Mouse (Mus musculus): Measurements from ENCODE around the gene Med13. TPM values are rescaled to one million over a fixed set of nuclear protein-coding genes. Genes with fewer than 3 reads are reported as not detected.

Med13 gene
- polyA plus RNA-seq (2014; fragmentation: Nextera tagmentation; extraction: Ambion mirVana): 14.3 and 14.9 TPM in 2 replicates

DNA sequence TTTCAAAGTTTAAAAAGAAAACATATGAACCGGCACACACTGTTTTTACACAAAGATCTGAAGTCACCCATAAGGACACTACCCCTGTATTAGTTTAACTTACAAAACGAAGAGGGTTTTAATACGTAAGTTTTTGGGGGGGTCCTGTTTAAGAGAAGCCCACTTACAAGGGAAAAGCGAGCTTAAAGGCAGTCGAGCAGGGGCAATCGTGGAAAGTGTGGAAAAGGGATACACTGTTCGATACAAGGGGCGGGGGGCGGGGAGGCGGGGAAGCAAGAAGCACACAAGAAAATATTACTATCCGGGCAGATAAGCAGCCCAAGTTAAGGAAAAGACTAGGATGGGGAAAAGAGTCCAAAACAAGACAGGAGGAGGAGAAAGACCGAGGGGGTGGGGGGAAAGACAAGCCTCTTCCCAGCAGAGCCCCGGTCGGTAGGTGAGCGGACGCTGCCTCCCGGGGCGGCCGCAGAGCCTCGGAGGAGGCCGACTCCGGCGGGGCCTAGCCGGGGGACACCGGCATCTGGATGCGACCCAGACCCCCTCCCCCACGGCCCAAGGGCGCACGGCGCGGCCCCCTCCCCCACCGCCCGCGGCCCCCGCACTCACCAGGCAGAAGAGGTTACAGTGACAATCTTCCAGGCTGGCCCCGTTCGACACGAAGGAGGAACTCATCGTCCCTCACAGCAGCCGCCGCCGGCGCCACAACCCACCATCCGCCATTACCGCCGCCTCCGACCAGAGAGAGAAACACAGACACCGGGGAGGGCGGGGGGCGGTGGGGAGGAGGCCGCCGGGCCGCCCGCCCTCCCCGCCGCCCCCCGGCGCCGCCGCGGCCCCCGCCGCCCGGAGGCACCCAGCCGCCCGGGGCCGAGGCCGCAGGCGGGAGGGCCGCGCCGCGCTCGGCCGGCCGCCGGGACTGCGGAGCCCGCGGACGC, at the start of gene Med13:
Gene Med13 (minus strand): TSS at position 749 of the 935 bp plus-strand sequence.
- Histone ChIP-seq H3K9me3 (ENCODE audit: control insufficient read depth, low read length) (no peaks in the 10 kb centered on the region), H3K36me3 (ENCODE audit: control insufficient read depth, insufficient read depth, low read length) (peaks cover 20% of the 10 kb centered on the region; the same call in 1 of the 2 replicates), H3K4me1 (ENCODE audit: control insufficient read depth, insufficient read depth, low read length) (peaks cover 21% of the 10 kb centered on the region), H3K27me3 (ENCODE audit: control insufficient read depth, insufficient read depth, low read length) (no peaks in the 10 kb centered on the region), H3K27ac (ENCODE audit: low read depth, low read length) (peak within 1 kb of the TSS; percentile 100), H3K4me2 (replicated peaks; ENCODE audit: low read depth, low read length) (peak within 1 kb of the TSS; percentile 82), H3K4me3 (ENCODE audit: low read length) (peak within 1 kb of the TSS; percentile 95), H3K9ac (ENCODE audit: low read depth, low read length) (peak within 1 kb of the TSS; percentile 96)
- peak; percentile 45 for ATAC-seq (ENCODE audit: low FRiP score, low TSS enrichment)
- 0% methylated on average over 74 of the region's 81 CpGs for WGBS

DNA sequence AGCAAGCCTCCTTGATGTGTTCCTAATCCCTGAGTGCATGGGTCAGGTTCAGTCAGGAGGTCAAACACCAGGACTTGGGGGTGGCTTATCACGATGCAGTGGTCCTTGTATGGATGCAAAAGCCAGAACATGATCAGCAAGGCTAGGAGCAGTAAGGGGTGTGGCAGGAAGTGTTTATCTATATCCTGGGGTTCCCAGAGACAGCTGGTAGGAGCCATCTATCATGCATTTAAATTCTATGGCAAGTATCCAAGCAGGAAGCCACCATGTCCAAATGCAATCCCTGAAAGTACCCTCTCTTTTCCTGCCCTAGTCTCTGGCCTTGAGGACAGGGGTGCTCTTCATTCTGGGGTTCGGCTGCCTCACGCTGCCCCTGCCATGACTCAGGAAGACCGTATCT, 47.2 kb upstream of the Med13 start:
- no peak overlapping the region for H3K9ac ChIP-seq (ENCODE audit: low read depth, low read length)
- H3K4me1 ChIP-seq (ENCODE audit: control insufficient read depth, insufficient read depth, low read length): 0 out of 2 replicates have a peak, but pooled peaks cover 3% of the 10 kb centered on the region
- no peaks in the 10 kb centered on the region for H3K36me3 ChIP-seq (ENCODE audit: control insufficient read depth, insufficient read depth, low read length)
- no peak overlapping the region for H3K4me3 ChIP-seq (ENCODE audit: low read length)
- no peak overlapping the region for H3K27ac ChIP-seq (ENCODE audit: low read depth, low read length)
- ATAC-seq (ENCODE audit: low FRiP score, low TSS enrichment): no peak
- H3K27me3 ChIP-seq (ENCODE audit: control insufficient read depth, insufficient read depth, low read length): no peaks in the 10 kb centered on the region
- H3K9me3 ChIP-seq (ENCODE audit: control insufficient read depth, low read length): no peaks in the 10 kb centered on the region
- no peak overlapping the region for H3K4me2 ChIP-seq (replicated peaks; ENCODE audit: low read depth, low read length)
- WGBS: 87% methylated on average over 4 of the region's 4 CpGs

- H3K27me3 ChIP-seq (ENCODE audit: control insufficient read depth, insufficient read depth, low read length): no peaks in the 10 kb centered on the region
- H3K36me3 ChIP-seq (ENCODE audit: control insufficient read depth, insufficient read depth, low read length): no peaks in the 10 kb centered on the region
- no peak overlapping the region for H3K9ac ChIP-seq (ENCODE audit: low read depth, low read length)
- no peaks in the 10 kb centered on the region for H3K9me3 ChIP-seq (ENCODE audit: control insufficient read depth, low read length)
- WGBS: 92% methylated on average over 2 of the region's 2 CpGs
- H3K4me1 ChIP-seq (ENCODE audit: control insufficient read depth, insufficient read depth, low read length): 0 out of 2 replicates have a peak, but pooled peaks cover 3% of the 10 kb centered on the region
- no peak overlapping the region for H3K4me3 ChIP-seq (ENCODE audit: low read length)
- ATAC-seq (ENCODE audit: low FRiP score, low TSS enrichment): no peak
- no peak overlapping the region for H3K27ac ChIP-seq (ENCODE audit: low read depth, low read length)
- no peak overlapping the region for H3K4me2 ChIP-seq (replicated peaks; ENCODE audit: low read depth, low read length)
Observed at GRCm38 (mm10) chr11:86403845-86404244, 46.4 kb upstream of the Med13 start.

GRCm38 (mm10) chr11:86399241-86400107, 42.1 kb upstream of the Med13 start:
- WGBS: 85% methylated on average over 9 of the region's 9 CpGs
- H3K36me3 ChIP-seq (ENCODE audit: control insufficient read depth, insufficient read depth, low read length): no peaks in the 10 kb centered on the region
- peaks cover 8% of the 10 kb centered on the region; the same call in 1 of the 2 replicates for H3K4me1 ChIP-seq (ENCODE audit: control insufficient read depth, insufficient read depth, low read length)
- no peak overlapping the region for H3K4me2 ChIP-seq (replicated peaks; ENCODE audit: low read depth, low read length)
- no peak overlapping the region for H3K4me3 ChIP-seq (ENCODE audit: low read length)
- no peaks in the 10 kb centered on the region for H3K9me3 ChIP-seq (ENCODE audit: control insufficient read depth, low read length)
- no peak for ATAC-seq (ENCODE audit: low FRiP score, low TSS enrichment)
- no peak overlapping the region for H3K27ac ChIP-seq (ENCODE audit: low read depth, low read length)
- H3K27me3 ChIP-seq (ENCODE audit: control insufficient read depth, insufficient read depth, low read length): no peaks in the 10 kb centered on the region
- no peak overlapping the region for H3K9ac ChIP-seq (ENCODE audit: low read depth, low read length)

GRCm38 (mm10) chr11:86396950-86397594, 39.7 kb upstream of the Med13 start:
- H3K4me3 ChIP-seq (ENCODE audit: low read length): no peak overlapping the region
- no peak for ATAC-seq (ENCODE audit: low FRiP score, low TSS enrichment)
- H3K9me3 ChIP-seq (ENCODE audit: control insufficient read depth, low read length): no peaks in the 10 kb centered on the region
- no peak overlapping the region for H3K27ac ChIP-seq (ENCODE audit: low read depth, low read length)
- H3K9ac ChIP-seq (ENCODE audit: low read depth, low read length): no peak overlapping the region
- H3K27me3 ChIP-seq (ENCODE audit: control insufficient read depth, insufficient read depth, low read length): no peaks in the 10 kb centered on the region
- WGBS: 59% methylated on average over 5 of the region's 5 CpGs
- no peaks in the 10 kb centered on the region for H3K36me3 ChIP-seq (ENCODE audit: control insufficient read depth, insufficient read depth, low read length)
- H3K4me1 ChIP-seq (ENCODE audit: control insufficient read depth, insufficient read depth, low read length): peaks cover 8% of the 10 kb centered on the region; the same call in 1 of the 2 replicates
- H3K4me2 ChIP-seq (replicated peaks; ENCODE audit: low read depth, low read length): no peak overlapping the region

GRCm38 (mm10) chr11:86396518-86396917, 39.1 kb upstream of the Med13 start:
- Histone ChIP-seq H3K27ac (ENCODE audit: low read depth, low read length) (no peak overlapping the region), H3K36me3 (ENCODE audit: control insufficient read depth, insufficient read depth, low read length) (no peaks in the 10 kb centered on the region), H3K9ac (ENCODE audit: low read depth, low read length) (no peak overlapping the region), H3K4me3 (ENCODE audit: low read length) (no peak overlapping the region), H3K4me1 (ENCODE audit: control insufficient read depth, insufficient read depth, low read length) (peaks cover 8% of the 10 kb centered on the region; the same call in 1 of the 2 replicates), H3K4me2 (replicated peaks; ENCODE audit: low read depth, low read length) (no peak overlapping the region), H3K27me3 (ENCODE audit: control insufficient read depth, insufficient read depth, low read length) (no peaks in the 10 kb centered on the region), H3K9me3 (ENCODE audit: control insufficient read depth, low read length) (no peaks in the 10 kb centered on the region)
- ATAC-seq (ENCODE audit: low FRiP score, low TSS enrichment): no peak
- 22% methylated on average over 2 of the region's 2 CpGs for whole genome bisulfite sequencing

- ATAC-seq (ENCODE audit: low FRiP score, low TSS enrichment): peak; percentile 76
- Histone ChIP-seq H3K9ac (ENCODE audit: low read depth, low read length) (no peak overlapping the region), H3K4me2 (replicated peaks; ENCODE audit: low read depth, low read length) (peak overlapping the region; percentile 23; the same call in 1 of the 2 replicates), H3K27me3 (ENCODE audit: control insufficient read depth, insufficient read depth, low read length) (no peaks in the 10 kb centered on the region), H3K27ac (ENCODE audit: low read depth, low read length) (no peak overlapping the region), H3K9me3 (ENCODE audit: control insufficient read depth, low read length) (no peaks in the 10 kb centered on the region), H3K4me3 (ENCODE audit: low read length) (no peak overlapping the region), H3K36me3 (ENCODE audit: control insufficient read depth, insufficient read depth, low read length) (no peaks in the 10 kb centered on the region), H3K4me1 (ENCODE audit: control insufficient read depth, insufficient read depth, low read length) (peaks cover 8% of the 10 kb centered on the region; the same call in 1 of the 2 replicates)
- WGBS: 3% methylated on average over 9 of the region's 9 CpGs
Observed at GRCm38 (mm10) chr11:86395513-86396125, 38.2 kb upstream of the Med13 start.

GRCm38 (mm10) chr11:86395100-86395499, 37.7 kb upstream of the Med13 start:
- H3K27me3 ChIP-seq (ENCODE audit: control insufficient read depth, insufficient read depth, low read length): no peaks in the 10 kb centered on the region

More at GRCm38 (mm10) chr11:86395100-86395499, 37.7 kb upstream of the Med13 start:
- H3K27ac ChIP-seq (ENCODE audit: low read depth, low read length): no peak overlapping the region
- ATAC-seq (ENCODE audit: low FRiP score, low TSS enrichment): no peak
- no peak overlapping the region for H3K4me3 ChIP-seq (ENCODE audit: low read length)
- H3K9ac ChIP-seq (ENCODE audit: low read depth, low read length): no peak overlapping the region
- H3K9me3 ChIP-seq (ENCODE audit: control insufficient read depth, low read length): no peaks in the 10 kb centered on the region
- H3K4me2 ChIP-seq (replicated peaks; ENCODE audit: low read depth, low read length): no peak overlapping the region
- WGBS: 72% methylated on average over 4 of the region's 4 CpGs
- no peaks in the 10 kb centered on the region for H3K36me3 ChIP-seq (ENCODE audit: control insufficient read depth, insufficient read depth, low read length)
- H3K4me1 ChIP-seq (ENCODE audit: control insufficient read depth, insufficient read depth, low read length): peaks cover 8% of the 10 kb centered on the region; the same call in 1 of the 2 replicates
